Mouse (Mus musculus) T-helper 2 cell (primary cell): ENCODE results near the gene Trim16.

Source experiments
- in situ Hi-C: fragments of 300-600 bp; cut with MboI, MseI; formaldehyde crosslinking; loops from one replicate; pipeline ENCODE4 v1.15.1; 2025; ENCODE audit warnings: high pct_unique_total_duplicates

The Trim16 gene

DNA sequence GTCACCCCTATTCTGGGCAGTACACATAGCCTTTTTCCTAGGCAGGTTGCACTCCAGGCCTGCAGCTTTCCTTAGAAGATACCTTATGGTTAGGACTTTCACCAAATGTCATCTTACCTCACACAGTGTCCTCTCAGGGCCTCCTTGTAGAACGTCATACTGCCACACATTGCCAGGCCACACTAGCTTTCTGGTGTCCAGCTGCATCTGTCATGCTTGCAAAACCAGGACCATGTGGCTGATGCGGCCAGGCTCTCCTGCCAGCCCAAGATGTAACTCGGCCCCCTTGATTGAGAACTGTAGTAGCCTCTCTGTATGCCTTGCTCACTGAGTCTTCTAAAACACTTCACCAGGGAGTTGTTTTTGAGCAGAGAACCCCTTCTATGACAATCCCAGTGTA lies 7.9 kb downstream of the Trim16 start:
- in situ Hi-C loops, result no loop called here

DNA sequence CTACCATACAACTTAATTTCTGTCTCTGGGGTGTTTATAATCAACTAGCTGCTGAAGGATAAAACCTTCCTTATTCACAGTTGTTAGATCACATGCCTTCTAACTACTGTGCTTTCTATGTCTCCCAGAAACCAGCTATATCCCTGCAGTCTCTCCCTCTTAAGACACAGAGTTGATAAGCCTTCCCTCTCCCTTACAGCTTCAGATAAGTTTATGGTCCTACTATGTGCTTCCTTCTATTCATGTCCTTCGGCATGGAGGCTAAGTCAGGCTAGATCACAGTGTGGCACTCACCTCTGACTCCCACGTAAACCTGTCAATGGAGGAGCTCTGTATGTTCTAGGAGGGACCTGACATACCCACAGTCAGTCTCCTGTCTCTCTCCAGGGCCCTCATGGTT lies 10.4 kb downstream of the Trim16 start:
- in situ Hi-C loops, result no loop called here

DNA sequence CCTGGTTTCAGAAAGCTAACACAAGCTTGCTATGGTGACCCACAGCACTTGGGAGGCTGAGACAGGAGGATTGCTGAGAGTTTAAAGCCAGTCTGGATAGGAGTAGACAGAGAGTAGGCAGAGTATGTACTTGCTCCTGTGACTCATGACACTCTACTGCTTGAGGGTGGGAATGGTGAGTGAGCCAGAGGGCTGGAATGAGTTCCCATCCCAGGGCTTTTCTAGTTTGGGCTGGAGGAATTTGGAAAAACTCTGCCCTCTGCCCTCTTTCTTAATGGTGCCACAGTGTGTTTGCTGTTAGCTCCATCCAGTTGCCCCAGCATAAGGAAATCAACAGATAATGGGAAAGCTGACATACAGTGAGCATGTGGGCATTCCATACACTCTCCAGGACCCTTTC lies 11.9 kb downstream of the Trim16 start:
- in situ Hi-C loops, result no loop called here

DNA sequence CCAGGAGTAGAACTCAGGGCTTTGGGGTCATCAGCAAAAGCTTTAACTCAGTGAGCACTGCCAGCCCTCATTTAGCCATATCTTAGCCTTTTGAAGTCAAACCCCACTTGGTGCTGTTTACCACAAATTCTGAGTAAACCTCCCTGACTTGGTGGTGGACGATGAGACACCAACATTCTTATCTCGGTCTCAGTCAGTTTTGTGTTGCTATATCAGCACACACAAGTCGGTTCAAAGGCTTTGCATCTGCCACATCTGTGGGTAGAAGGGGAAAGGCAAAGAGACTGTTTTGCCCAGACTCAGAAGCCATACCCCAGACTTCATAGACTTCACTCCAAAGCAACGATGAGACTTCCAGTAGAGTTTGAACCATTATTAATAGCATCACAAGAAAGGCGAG lies 24.5 kb downstream of the Trim16 start:
- in situ Hi-C loops, result no loop called here

DNA sequence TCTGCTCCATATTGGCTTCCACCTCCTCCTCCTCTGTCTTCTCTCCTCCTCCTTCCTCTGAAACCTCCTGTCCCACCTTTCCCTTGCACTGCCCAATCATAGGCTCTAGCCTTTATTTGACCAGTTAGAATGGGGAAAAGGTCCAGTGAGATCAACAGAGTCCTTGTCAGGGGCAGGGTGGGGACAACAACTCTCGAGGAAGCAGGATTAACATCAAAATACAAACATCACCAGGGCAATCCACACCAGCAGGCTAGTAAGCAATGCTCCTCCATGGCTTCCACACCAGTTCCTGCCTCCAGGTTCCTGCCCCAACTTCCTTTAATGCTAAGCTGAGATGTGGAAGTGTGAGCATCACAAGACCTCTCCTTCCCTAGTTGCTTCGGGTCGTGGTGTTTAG lies 25.7 kb downstream of the Trim16 start:
- in situ Hi-C loops, result no loop called here

DNA sequence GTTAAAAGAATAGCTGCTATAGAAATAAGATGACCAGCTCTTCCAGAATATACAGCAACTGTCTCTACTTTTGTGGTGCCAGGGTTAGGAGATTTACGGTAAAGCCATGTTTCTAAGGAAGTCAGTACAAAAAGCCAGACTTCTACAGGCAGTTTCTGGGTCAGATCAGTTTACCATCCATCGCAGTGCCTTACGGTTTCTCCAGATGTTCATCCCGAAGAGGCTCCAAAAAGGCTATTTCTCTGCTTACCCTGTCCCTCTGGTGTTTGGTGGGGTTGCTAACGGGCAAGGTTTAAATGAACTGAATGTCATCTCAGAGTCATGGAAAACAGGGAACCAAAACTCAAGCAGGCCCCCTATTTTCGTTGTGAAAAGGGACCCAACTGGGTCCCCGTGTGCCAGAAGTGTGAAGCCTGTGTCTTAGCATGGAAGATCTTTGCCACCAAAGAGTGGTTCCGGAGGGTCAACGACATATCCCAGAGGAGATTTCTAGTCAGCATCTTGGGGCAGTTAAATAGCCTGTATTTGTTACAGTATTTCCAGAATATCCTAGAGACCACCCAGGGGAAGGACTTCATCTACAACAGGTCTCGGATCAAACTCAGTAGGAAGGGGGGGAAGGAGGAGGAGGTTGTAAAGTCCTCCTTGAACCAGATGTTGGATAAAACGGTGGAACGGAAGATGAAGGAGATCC lies 27.1 kb downstream of the Trim16 start, which contains the start of gene Fbxw10:
TSS of gene Fbxw10 (plus strand) at position 109 of the 694 bp plus-strand sequence.
- in situ Hi-C loops, result no loop called here

DNA sequence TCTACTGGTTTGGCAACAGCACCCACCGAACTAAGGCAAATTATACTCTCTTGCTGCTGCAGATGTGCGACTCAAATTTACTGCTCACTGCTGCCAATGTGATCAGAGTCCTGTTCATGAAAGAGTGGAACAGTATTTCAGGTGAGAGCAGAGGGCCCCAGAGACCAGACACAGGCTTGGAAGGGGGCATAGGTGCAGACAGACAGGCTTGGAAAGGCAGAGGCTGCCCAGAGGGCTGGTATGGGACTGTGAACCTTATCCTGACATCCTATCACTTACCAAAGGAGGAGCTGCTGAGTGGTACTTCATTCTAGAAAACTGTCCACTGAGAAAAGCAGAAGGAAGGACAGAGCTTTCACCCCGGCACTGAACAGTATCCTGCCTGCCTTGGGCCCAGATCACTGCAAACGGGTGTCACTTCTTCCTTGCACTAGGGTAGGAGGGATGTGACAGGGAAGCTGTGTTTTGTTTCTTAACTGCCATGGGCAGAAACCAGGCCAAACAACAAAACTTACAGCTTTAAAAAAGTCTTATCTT lies 27.7 kb downstream of the Trim16 start:
- in situ Hi-C loops, result no loop called here

DNA sequence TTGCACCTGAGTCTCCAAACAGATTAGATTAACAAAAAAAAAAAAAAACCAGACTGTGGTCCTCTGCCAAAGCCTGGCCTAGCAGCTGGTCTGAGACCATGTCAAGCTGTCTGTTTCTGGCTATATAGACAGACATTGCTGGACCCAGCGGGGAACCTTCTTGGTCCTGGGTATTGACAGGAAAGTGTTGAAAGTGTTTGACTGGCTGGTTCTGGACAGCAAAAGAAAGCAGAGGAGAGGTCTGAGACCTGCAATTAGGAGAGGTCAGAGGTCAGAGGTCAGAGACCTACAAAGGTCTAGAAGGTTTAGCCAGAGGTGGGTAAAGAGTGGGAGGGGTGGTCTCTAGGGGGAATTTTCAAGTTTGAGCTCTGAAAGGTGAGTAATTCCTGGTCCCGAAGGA lies 28.3 kb downstream of the Trim16 start:
- in situ Hi-C loops, result no loop called here

DNA sequence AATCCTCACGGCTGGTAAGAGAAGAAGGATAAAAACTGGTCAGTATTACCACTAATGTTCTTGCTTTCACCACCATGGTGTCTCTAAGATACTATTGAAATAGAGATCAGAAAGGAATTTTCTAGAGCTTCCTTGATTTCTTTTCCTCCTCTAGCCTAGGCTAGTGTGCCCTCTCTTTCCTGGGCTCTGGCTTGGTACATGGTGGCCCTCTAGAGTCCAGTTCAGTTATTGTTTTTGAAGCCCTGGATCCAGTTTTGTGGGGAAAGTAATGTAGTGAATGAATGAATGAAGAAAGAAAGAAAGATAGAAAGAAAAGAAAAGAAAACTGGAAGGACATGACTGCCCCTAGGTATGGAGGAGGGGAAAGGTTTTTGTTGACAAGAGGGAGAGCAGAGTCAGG lies 31.2 kb downstream of the Trim16 start:
- in situ Hi-C loops, result no loop called here

DNA sequence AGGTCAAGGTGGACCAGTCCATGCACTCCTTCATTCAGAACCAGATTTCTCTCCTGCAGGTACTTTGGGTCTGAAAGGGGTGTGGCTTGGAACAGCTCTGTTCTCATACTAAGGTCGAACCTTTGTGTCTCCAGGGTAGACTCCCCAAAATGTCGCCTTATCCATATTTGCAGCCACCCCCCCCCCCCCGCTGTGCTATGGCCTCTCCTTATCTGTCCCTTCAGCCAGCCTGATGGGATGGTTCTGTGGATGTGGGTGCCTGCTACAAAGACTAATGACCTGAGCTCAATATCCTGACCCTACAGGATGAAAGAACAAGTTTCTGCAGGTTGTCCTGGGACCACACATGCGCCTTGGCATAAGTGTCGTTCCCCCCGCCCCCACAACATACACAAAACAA lies 33.3 kb downstream of the Trim16 start:
- in situ Hi-C loops, result no loop called here

DNA sequence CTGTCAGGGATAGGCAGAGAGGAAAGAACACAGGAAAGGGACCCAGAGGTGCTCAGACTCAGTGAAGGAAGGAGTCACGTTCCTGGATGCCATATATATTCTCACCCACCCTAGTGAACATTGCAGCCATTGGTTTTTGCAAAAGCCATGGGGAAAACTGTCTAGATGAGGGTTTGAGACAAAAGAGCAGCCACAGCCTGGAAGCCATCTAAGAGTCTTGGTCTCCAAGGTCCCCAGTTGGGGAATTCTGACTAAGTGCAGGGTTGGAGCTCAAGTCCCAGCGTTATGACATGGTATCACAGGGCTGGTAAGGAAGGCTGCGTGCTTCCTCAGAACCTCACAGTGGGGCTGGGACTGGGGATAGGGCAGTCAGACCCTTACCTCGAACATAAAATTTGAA lies 45.5 kb downstream of the Trim16 start:
- in situ Hi-C loops, result no loop called here

DNA sequence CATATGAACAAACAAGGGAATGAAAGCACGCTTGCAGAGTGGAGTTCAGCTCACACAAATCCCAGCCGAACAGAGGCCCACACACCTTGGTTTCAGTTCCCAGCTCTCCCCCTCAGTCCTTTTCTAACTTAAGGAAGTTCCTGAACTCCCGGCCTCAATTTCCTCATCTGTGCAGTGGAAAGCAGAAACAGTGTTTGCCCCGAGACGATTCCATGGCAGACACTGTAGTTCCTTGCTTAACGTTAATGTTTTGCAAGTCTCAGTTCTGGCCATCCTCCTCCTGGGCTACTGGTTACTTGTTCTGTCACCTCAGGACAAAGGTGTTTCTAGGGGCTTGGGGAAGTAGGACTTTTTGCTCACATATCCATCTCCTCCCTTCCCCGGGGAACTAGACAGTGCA lies 46.7 kb downstream of the Trim16 start:
- in situ Hi-C loops, result no loop called here

DNA sequence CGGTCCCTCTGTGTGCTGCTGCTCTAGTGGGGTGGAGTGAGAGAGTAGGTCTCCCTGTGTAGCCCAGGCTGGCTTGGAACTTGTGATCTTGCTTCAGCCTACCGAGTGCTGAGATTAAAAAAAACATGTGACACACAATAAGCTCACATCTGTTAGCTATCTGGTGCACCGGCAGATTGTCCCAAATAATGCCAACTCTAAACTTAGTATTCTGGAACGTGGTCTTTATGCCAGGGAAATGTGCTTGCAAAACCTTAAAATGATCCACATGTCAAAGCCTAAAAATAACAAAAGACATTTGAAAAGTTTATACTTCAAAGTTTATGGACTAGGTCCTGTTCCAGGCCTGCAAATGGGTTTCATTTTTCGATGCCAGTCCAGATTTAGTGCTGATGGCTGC lies 49.2 kb downstream of the Trim16 start:
- in situ Hi-C loops, result no loop called here

DNA sequence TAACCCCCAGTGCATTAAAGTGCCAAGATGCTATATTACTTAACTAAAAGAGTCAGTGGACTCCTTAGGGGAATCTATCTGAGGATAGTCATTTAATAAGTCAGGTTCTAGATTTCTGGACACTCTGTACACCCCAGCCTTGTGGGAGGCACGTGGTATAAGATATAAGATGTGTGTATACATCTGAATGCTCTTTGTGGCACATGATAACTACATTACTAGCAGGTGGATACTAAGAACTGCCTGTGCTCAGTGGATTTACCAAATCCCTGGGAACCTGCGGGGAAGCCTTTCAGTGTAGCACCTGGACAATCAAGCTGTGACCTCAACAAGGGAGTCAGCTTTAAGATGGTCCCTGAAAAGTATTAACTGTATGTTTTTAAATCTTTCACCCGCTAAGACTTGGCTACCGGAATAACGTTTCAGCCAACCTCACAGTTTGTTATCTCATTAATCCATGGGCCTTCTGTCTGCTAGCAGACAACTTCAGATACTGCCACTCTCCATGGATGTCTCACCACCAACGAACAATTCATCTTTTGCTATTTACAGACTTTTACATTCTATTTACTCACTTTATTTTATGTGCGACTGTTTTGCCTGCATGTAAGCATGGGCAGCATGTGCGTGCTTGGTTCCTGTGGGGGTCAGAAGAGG lies 49.8 kb downstream of the Trim16 start:
- in situ Hi-C loops, result loop anchor here (5.0 to 10.0 kb wide), 2 partner anchors 53 to 115 kb away; partner anchors contain the start of gene Gm10428

DNA sequence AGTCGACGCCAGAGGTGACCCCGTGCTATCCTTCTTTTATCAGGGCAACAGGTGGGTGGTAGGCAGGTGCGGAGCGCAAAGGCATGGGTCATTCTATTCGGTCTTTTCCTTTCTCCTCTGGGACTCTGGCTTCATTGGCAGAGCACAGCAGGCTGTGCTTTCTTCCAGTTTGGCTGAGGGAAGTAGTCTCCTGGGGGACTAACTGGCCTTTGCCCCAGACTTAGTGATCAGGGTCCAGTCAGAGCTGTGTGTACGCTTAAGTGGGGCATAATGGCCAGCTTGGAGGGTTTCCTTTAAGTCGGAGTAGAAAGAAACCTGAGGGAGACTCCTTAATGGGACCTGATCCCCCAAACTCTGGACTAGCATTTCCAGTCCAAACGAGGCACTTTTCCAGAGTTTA lies 53.4 kb downstream of the Trim16 start:
- in situ Hi-C loops, result loop anchor here (5.0 to 10.0 kb wide), 2 partner anchors 56 to 119 kb away; partner anchors contain the start of gene Gm10428

DNA sequence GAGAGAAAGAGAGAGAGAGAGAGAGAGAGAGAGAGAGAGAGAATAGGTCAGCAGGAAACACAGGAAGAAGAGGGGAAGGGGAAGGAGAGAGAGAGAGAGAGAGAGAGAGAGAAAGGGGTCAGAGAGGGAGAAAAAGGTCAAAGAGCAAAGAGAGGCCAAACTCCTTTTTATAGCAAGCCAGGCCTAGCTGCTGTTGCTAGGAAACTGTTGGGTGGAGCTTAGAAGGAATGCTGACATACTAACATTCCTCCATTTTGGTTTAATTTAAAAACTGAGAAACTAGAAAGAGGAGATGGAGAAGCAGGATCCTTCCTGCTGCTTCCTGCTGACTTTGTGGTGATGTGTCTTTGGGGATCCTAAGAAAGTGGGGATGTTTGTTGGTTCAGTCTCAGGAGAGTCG lies 55.7 kb downstream of the Trim16 start:
- in situ Hi-C loops, result loop anchor here (10.0 kb wide), 1 partner anchor 121 kb away; the partner anchor contains the start of gene Gm10428

DNA sequence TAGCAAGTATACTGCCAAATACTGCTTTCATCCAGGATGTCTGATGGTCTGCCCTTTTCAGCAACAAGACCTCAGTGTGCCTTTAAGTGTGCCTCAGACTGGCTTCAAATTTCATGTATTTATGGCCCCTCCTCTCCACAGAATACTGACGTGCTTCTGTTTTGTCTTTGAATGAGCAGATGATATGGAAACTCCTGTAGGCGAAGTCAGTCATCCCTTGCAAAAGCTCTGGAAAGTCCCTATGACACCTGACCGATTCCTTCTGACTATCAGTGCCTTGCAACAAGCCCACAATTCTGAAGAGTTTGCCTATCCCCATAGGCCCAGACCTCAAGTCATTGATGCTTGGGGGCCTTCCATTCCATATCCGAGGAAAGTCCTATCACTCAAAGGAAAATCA lies 56.4 kb downstream of the Trim16 start:
- in situ Hi-C loops, result loop anchor here (10.0 kb wide), 1 partner anchor 122 kb away; the partner anchor contains the start of gene Gm10428

DNA sequence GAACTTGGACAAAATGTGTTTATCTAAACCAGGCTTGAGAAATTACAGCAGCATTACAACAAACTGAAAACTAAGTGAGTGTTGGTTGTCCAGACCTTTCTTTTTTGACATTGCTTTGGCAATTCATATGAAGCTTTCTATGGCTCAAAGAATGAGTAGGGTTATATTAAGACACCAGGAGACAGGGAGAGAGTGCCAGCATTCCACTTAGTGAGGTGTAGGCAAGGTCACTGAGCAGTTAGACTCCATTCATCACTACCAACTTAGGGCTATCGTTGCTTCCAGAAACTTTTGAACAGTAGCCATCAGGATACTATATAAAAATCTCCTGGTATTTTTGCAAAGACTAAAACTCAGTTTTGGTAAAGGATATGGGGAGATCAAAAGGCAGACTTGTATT lies 57.4 kb downstream of the Trim16 start:
- in situ Hi-C loops, result loop anchor here (10.0 kb wide), 1 partner anchor 123 kb away; the partner anchor contains the start of gene Gm10428

DNA sequence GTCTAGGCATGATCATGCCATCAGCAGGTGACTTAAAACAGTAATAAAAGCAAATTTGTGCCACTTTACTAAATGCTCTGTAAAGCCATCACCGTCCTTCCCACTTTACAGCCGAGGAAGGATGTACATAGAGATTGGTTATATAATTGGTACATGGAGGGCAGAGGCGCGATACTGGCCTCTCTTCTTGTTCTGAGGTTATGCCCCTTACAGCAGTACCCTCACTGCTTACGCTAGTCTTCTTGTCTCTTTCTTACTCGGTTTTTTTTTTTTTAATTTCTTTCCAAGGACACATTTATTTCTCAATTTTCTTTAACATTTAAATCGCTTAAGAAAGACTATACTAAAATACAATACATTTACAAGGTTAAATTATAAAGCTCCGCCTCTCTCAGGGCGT lies 58.7 kb downstream of the Trim16 start:
- in situ Hi-C loops, result loop anchor here (10.0 kb wide), 1 partner anchor 124 kb away; the partner anchor contains the start of gene Gm10428

DNA sequence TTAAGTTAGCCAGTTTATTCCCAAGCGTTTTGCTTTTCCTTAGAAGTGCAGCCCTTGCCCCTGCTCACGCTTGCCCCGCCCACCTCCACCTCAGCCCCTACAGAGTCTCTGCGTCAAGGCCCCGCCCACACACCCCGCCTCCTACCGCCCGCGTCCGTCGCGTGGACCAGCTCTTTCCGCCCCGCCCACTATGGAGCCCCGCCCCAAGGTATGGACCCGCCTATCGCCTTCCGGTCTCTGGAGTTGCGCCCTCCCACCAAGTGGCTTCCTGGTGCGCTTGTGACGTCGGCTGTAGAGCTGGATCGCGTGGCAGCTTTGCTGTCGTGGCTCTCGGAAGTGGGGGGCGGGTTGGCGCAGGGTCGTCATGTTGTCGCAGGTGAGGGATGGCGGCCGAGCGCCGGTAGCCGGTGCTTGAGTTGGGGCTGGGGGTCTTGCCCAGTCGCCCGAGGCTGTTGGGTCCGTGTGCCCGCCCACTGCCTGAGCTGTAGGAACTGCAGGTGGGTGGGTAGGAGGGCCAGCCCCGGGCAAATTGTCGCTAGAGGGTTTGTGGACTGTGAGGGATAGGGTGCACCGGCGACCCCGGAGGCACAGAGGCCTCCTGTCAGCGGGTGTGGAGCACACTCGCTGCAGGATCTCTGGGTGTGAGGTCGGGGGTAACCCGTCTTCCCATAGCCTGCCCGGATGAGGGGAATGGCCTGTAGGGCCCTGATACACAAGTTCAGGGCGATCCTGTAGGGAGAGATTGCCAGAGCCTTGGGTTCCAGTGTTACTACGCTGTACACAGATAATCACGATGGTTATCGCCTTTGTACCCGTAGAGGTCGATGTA lies 59.4 kb downstream of the Trim16 start, which contains the start of gene Tvp23b:
TSS of gene Tvp23b (plus strand) at position 236 of the 829 bp plus-strand sequence.
- in situ Hi-C loops, result loop anchor here (10.0 kb wide), 1 partner anchor 125 kb away; the partner anchor contains the start of gene Gm10428

DNA sequence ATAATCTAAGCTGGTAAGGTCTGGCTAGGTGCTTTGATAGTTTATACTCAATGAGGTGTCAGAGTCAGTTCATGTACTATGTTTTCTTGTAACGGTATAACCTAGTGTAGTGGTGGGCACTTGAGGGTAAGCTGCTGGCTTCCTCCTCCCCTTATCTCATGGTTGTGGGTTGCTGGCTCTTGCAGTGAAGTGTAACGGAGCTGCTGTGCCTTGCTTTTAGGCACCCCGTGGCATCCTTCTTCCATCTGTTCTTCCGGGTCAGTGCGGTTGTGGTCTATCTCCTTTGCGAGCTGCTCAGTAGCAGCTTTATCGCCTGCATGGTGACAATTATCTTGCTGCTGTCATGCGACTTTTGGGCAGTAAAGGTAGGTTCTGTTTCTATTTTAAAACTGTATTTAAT lies 63.4 kb downstream of the Trim16 start:
- in situ Hi-C loops, result no loop called here

DNA sequence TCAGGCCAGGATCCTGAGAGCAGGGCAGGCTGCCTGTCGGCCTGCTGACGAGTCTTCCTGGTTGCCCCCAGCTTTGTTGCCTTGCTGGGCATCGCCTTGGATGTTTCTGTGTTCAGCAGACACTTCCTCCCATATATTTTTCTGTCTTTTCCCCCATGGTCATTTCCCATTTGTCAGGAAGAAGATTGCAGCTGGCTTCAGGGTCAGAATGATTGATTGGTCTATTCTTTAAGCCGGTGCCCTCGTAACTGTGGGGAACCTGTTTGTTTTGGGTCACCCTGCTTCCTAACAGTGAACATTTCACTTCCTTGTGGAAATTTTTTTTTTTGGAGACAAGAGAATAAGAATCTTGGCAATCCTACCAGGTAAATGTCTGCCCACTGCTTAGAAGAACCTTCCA lies 65.3 kb downstream of the Trim16 start:
- in situ Hi-C loops, result no loop called here
